Mouse (Mus musculus) right cerebral cortex, adult 2 months (tissue): Measurements from ENCODE around the gene Sprr2a3.
"Not testable (repeated sequence)": the region's sequence is repeated elsewhere in the genome, so short reads cannot be mapped to it uniquely, and the experiment has no call there.

Experiments
- DNase-seq, 2 experiments: peaks; one replicate each; pipeline ENCODE4 v3.0.0; 2021 to 2022; ENCODE audit warnings: low spot score in 2 of 2

Sprr2a3 gene

DNA sequence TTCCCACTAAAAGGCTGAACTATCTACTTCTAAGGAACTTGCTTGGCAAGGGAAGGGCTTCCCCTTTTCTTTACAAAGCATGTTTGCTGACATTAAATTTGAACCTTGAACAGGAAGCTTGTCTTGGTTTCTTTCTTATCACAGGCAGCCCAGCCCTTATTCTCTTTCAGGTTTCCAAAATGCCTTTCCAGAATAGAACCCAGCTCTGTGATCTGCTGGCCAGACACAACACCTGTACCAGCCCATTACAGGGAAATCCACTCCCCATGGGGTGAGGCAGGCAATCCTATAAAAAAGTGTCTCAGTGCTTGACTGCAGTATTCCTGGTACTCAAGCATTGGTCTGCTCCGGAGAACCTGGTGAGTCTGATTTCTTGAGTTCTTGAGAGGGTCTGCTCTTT is at the start of gene Sprr2a3:
TSS of gene Sprr2a3 (plus strand) at position 317 of the 400 bp plus-strand sequence.
- DNase-seq: not testable (repeated sequence)

DNA sequence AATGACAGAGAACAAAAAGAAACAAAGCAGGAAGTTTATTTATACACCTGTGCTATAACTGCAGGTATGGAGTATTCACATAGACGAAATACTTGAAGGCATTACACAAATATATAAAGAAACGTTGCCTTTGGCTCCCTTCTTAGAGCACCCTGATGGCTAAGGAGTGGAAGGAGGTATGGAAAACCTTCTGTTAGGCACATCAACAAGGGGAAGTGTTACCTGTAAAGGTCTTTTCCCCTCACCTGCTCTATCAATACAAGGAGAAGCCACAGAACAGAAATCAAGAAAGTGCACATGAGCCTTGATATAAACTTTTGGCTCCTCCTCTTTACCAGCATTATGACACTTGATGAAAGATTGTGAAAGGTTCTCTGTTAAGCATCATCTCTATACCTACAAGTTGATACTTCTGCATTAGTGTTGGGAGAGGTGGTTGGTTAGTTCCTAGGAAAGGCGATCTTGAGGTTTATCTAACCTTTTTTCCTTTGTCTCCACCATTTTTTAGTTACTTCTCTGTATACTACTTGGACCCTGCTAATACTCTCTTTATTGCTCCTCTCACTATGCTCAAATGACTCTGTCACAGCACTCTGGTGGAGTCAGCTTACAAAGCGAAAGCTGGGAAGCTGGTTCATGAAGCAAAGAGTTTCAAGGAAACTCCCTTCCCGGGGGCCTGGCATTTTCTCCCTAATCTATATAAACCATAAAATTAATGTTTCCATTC is 48.6 kb upstream of the Sprr2a3 start:
- not testable (repeated sequence) for DNase-seq

DNA sequence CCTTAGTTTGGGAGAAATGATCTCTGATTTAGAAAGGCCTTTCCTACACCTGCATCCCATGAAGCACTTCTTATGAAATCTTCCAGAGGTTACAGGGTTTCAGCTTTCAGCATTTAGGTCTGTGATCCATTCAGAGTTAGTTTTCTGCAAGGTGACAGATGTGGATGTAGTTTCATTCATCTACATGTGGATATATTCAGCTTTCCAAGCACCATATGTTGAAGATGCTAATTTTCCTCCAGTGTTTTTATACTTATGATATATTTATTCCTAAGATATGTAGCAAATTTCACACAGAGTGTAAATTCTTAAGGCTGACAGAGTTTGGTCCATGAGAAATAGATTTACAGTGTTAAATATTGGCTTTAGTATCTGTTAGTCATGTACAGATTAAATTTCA is 46.5 kb upstream of the Sprr2a3 start:
- not testable (repeated sequence) for DNase-seq

DNA sequence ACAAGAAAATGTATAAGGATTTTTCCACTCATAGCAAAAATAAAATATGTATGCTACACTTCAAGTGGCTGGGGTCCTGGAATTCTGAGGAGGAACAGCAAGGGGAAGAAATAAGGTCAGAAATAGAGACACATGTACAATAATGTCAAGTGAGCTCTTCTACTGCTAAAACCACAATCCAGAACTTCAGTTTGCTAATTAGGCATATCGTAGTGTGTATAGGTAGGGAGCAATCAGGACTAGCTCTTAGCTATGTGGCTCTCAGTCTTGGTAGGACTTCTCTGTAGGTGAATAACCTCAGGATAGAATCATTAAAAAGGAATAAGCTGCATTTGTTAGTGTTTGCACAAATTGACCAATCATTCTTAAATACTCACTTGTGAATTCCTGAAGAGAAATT is 46.0 kb upstream of the Sprr2a3 start:
- not testable (repeated sequence) for DNase-seq

DNA sequence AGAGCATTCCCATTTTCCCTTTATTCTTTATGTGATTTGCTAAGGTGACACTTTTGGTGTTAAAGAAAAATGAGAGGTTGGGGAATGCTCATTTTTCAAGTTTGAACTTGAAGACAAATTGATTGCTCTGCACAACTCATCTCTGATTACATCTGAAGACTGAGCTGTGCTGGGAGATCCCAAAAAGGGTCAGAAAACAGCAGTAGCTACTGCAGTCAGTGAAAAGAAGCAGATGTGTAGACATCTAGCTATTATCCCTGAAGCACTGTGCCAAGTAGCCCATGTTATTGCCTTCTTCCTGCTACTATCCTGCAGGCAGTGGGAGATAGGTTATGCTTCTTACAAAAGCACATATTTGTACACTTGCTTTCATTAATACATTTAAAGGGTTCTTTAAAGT is 40.4 kb upstream of the Sprr2a3 start:
- DNase-seq: not testable (repeated sequence)

DNA sequence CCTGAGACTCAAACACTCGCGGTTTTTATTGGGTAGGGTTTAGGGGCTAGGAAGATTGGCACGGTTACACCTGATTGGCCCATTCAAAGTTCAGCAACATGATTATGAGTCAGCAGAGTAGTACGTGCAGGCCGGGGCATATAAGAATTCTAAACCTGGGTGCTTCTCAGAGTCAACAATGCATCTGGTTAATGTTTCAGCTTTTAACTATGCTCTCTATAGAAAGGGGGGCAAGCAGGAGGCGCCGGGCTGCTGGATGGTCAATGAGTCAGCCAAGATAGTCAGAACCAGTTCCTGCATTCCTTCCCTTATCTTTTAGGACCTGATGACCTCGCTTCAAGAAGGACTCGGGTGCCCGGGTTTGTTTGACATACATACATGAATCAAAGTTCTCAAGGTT is 39.0 kb upstream of the Sprr2a3 start:
- not testable (repeated sequence) for DNase-seq

DNA sequence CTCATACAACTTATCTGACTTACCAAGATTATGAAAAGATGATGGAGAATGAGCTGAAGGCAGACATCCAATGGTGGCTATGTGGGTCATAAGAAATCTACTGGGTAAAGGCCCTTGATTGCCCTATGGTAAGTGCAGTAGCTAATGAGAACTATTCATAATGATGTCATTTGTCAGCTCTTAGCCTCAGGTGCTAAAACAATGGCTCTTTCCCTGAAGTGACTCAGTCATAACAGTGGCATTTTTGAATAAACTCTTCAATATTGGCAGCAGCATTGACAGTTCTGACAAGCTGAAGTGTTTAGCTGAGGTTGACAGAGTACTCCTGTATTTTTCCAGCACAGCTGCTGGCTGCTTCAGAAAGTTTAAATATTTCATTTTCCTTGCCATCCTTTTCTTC is 36.7 kb upstream of the Sprr2a3 start:
- not testable (repeated sequence) for DNase-seq

DNA sequence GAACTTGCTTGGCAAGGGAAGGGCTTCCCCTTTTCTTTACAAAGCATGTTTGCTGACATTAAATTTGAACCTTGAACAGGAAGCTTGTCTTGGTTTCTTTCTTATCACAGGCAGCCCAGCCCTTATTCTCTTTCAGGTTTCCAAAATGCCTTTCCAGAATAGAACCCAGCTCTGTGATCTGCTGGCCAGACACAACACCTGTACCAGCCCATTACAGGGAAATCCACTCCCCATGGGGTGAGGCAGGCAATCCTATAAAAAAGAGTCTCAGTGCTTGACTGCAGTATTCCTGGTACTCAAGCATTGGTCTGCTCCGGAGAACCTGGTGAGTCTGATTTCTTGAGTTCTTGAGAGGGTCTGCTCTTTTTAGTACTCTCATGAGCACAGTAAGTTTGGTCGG is 34.8 kb upstream of the Sprr2a3 start:
- DNase-seq: not testable (repeated sequence)

DNA sequence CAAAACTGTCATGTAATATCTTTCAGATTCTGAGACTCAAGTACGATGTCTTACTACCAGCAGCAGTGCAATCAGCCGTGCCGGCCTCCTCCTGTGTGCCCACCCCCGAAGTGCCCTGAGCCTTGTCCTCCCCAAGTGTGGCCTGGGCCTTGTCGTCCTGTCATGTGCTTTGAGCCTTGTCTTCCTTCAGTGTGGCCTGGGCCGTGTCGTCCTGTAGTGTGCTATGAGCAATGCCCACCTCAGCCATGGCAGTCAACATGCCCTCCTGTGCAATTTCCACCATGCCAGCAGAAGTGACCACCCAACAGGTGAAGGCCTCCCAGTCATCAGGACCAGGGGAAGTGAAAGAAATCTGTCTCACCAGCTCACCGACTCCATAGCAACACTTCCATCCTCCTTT is 31.4 kb upstream of the Sprr2a3 start:
- DNase-seq: not testable (repeated sequence)

DNA sequence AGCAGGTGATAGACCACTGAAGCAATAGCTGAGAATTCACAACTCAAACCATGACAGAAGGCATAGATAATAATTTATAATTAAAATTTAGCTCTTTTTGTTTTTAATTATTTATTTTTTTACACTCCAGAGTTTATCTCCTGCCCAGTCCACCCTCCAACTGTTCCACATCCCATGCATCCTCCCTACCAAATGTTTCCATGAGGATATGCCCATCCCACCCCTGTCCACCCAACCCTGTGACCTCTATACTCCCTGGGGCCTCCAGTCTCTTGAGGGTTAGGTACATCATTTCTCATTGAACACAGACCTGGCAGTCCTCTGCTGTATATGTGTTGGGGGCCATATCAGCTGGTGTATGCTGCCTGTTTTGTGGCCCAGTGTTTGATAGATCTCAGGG is 26.7 kb upstream of the Sprr2a3 start:
- not testable (repeated sequence) for DNase-seq

DNA sequence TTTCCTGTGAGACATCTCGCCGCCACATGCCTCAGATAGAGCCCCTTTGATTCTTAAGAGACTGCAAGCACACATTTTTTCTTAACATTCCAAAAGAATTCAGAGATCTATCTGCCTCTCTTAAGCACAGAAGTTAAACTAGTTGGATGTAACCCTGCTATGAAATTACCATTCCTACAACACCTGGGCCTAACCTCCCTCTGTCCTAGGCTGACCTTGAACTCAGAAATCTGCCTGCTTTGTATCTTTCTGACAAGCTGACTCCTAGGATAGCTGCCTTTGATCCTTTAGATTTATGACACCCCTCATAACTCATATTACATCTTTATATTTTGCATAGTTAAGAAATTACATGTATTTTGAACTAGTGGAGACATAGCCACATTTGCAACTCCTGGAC is 21.8 kb upstream of the Sprr2a3 start:
- DNase-seq: not testable (repeated sequence)

DNA sequence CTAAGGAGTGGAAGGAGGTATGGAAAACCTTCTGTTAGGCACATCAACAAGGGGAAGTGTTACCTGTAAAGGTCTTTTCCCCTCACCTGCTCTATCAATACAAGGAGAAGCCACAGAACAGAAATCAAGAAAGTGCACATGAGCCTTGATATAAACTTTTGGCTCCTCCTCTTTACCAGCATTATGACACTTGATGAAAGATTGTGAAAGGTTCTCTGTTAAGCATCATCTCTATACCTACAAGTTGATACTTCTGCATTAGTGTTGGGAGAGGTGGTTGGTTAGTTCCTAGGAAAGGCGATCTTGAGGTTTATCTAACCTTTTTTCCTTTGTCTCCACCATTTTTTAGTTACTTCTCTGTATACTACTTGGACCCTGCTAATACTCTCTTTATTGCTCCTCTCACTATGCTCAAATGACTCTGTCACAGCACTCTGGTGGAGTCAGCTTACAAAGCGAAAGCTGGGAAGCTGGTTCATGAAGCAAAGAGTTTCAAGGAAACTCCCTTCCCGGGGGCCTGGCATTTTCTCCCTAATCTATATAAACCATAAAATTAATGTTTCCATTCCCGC is 13.7 kb upstream of the Sprr2a3 start:
- not testable (repeated sequence) for DNase-seq

DNA sequence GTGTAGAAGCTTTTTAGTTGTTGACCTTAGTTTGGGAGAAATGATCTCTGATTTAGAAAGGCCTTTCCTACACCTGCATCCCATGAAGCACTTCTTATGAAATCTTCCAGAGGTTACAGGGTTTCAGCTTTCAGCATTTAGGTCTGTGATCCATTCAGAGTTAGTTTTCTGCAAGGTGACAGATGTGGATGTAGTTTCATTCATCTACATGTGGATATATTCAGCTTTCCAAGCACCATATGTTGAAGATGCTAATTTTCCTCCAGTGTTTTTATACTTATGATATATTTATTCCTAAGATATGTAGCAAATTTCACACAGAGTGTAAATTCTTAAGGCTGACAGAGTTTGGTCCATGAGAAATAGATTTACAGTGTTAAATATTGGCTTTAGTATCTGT is 11.7 kb upstream of the Sprr2a3 start:
- not testable (repeated sequence) for DNase-seq

DNA sequence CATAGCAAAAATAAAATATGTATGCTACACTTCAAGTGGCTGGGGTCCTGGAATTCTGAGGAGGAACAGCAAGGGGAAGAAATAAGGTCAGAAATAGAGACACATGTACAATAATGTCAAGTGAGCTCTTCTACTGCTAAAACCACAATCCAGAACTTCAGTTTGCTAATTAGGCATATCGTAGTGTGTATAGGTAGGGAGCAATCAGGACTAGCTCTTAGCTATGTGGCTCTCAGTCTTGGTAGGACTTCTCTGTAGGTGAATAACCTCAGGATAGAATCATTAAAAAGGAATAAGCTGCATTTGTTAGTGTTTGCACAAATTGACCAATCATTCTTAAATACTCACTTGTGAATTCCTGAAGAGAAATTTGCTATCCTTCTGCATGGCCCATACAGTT is 11.2 kb upstream of the Sprr2a3 start:
- DNase-seq: not testable (repeated sequence)

DNA sequence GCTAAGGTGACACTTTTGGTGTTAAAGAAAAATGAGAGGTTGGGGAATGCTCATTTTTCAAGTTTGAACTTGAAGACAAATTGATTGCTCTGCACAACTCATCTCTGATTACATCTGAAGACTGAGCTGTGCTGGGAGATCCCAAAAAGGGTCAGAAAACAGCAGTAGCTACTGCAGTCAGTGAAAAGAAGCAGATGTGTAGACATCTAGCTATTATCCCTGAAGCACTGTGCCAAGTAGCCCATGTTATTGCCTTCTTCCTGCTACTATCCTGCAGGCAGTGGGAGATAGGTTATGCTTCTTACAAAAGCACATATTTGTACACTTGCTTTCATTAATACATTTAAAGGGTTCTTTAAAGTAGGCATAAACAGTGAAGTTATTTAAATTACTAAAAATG is 5.6 kb upstream of the Sprr2a3 start:
- not testable (repeated sequence) for DNase-seq

DNA sequence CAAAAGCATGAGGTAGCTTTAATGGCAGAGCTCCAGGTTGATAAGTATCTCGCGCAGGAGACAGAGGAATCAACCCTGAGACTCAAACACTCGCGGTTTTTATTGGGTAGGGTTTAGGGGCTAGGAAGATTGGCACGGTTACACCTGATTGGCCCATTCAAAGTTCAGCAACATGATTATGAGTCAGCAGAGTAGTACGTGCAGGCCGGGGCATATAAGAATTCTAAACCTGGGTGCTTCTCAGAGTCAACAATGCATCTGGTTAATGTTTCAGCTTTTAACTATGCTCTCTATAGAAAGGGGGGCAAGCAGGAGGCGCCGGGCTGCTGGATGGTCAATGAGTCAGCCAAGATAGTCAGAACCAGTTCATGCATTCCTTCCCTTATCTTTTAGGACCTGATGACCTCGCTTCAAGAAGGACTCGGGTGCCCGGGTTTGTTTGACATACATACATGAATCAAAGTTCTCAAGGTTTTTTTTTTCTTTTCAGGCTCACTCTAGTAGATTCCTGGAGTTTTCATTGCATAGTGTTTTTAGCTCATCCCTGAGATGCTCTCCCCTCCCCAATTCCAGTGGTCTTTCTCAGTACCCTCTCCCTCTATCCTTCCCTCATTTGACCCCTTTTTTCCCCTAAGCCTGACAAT is 4.1 kb upstream of the Sprr2a3 start:
- not testable (repeated sequence) for DNase-seq

DNA sequence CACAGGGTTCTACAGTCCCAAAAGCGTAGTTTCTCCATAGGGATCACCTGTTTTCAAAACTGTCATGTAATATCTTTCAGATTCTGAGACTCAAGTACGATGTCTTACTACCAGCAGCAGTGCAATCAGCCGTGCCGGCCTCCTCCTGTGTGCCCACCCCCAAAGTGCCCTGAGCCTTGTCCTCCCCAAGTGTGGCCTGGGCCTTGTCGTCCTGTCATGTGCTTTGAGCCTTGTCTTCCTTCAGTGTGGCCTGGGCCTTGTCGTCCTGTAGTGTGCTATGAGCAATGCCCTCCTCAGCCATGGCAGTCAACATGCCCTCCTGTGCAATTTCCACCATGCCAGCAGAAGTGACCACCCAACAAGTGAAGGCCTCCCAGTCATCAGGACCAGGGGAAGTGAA is 3.3 kb downstream of the Sprr2a3 start:
- not testable (repeated sequence) for DNase-seq

DNA sequence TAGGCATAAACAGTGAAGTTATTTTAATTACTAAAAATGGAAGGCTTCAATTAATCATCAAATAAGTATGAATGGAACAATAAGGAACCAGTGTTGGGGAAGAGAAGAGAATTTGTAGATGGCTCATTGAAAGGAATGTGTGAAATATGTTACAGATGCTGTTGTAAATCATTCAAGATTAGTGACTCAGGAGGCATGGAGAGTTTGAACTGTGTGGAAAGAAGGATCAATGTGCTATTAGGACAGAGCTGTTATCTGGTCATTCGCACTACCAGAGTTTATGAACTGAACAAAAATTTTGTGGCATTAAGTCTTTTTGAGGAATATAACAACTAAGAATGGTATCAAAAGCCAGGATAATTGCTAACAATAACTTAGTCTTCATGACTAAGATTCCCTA is 22.2 kb downstream of the Sprr2a3 start:
- no peak for DNase-seq

DNA sequence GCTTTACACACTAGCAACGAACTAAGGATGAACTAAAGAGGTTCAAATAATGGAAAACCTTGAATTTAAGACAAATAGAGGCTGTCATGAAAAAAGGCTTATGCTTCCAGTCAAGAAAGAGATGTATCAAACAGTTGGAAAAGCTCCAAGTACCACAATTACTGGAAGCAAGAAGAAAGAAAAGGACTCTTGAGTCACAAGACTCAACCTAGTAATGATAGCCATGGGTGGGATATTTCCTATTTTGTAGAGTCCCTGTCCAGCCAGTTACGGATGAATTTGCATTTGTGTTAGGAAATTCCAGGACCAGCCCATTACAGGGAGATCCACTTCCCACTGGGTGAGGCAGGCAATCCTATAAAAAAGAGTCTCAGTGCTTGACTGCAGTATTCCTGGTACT is 31.1 kb downstream of the Sprr2a3 start, which contains the start of gene Sprr2b:
TSS of gene Sprr2b (plus strand) at position 301 of the 400 bp plus-strand sequence.
- no peak for DNase-seq

DNA sequence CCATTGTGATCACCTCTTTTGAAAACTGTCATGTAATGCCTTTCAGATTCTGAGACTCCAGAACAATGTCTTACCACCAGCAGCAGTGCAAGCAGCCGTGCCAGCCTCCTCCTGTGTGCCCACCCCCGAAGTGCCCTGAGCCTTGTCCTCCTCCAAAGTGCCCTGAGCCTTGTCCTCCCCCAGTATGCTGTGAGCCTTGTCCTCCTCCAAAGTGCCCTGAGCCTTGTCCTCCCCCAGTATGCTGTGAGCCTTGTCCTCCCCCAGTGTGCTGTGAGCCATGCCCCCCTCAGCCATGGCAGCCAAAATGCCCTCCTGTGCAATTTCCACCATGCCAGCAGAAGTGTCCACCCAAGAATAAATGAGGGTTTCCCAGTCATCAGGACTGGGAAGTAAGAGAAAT is 32.2 kb downstream of the Sprr2a3 start:
- no peak for DNase-seq

DNA sequence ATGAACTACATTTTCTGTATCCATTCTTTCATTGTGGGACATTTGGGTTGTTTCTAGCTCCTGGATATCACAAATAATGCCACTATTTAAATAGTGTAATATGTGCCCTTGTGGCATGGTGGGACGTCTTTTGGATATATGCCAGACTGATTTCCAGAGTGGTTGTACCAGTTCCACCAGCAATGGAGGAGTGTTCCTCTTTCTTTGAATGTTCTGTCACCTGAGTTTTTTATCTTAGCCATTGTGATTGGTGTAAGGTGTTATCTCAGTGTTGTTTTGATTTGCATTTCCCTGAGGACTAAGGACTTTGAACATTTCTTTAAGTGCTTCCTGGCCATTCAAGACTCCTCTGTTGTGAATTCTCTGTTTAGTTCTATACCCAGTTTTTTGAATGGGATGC is 51.1 kb downstream of the Sprr2a3 start:
- DNase-seq: no peak

DNA sequence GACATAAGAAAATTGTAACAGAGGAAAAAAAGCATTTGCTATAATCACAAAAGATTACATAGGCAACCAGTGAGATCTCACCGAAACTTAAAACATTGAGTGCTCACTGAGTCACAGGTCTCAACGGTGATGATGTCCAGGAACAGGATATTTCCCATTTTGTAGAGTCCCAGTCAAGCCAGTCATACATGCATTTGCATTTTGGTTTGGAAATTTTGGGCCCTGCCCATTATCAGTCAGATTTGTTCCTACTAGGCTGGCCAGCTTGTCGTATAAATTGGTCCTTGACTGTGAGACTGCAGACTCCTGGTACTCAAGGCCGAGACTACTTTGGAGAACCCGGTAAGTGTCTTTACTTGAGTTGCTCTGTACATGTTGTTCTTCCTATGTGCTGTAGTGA is 53.6 kb downstream of the Sprr2a3 start, which contains the start of gene Sprr2d:
TSS of gene Sprr2d (plus strand) at position 301 of the 400 bp plus-strand sequence.
- DNase-seq: no peak
